Mouse (Mus musculus) myocyte (in vitro differentiated cells): ENCODE measurements around the gene Cacna1a.

Experiments used
- CEBPB ChIP-seq: IDR thresholded peaks from 2 replicates; pipeline ENCODE4 v1.6.1; 2011; ENCODE audit warnings: mild to moderate bottlenecking, moderate library complexity; ENCODE audit not compliant: poor library complexity, insufficient read depth, severe bottlenecking
- E2F4 ChIP-seq: IDR thresholded peaks from one replicate; pipeline ENCODE4 v1.6.1; 2011; ENCODE audit warnings: mild to moderate bottlenecking, control low read depth, moderate library complexity; ENCODE audit not compliant: insufficient read depth
- MAX ChIP-seq: IDR thresholded peaks from one replicate; pipeline ENCODE4 v1.6.1; 2011; ENCODE audit warnings: low read depth, mild to moderate bottlenecking, control low read depth
- MYOG ChIP-seq, 3 experiments: IDR thresholded peaks; one replicate each; pipeline ENCODE4 v1.6.1; 2011; ENCODE audit warnings: control low read depth in 2 of 3, low read depth in 2 of 3, mild to moderate bottlenecking in 2 of 3; ENCODE audit not compliant: insufficient read length in 2 of 3, control insufficient read depth in 1 of 3, insufficient read depth in 1 of 3
- POLR2A ChIP-seq: IDR thresholded peaks from one replicate; pipeline ENCODE4 v1.6.1; 2011; ENCODE audit warnings: low read depth, mild to moderate bottlenecking, control low read depth, moderate library complexity; ENCODE audit not compliant: insufficient read length
- REST ChIP-seq: IDR thresholded peaks from one replicate; pipeline ENCODE4 v1.6.1; 2011; ENCODE audit warnings: mild to moderate bottlenecking, control low read depth, moderate library complexity; ENCODE audit not compliant: insufficient read depth, insufficient read length

DNA sequence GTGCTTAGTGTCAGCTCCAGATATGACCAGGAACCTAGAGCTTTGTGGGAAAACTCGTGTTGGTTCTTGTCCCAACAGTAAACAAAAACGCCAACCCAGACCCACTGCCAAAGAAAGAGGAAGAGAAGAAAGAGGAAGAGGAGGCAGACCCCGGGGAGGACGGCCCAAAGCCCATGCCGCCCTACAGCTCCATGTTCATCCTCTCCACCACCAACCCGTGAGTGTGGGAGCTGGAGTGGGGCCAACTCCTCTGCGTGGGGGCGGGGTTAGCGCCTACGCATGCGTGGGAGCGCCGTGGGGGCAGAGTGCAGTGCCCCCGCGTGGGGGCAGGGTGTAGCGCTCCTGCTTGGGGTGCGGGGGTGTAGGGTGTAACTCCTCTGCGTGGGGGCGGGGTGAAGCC is 179.3 kb downstream of the Cacna1a start:
- no peak for TF ChIP-seq POLR2A
- TF ChIP-seq E2F4: no peak
- no peak for TF ChIP-seq MYOG (IDR thresholded peaks at IDR 0.05; ENCODE audit: control insufficient read depth in 1 of 3, insufficient read depth in 1 of 3, insufficient read length in 2 of 3, low read depth in 2 of 3)
- no peak for TF ChIP-seq MAX
- no peak for TF ChIP-seq CEBPB
- no peak for TF ChIP-seq REST
